Mouse (Mus musculus): ENCODE measurements around the gene Apoc4.
A peak's percentile ranks its signal among the peaks of the same experiment; 100 is the strongest.
"Not testable (repeated sequence)": the region's sequence is repeated elsewhere in the genome, so short reads cannot be mapped to it uniquely, and the experiment has no call there.

Gene Apoc4

GRCm38 (mm10) chr7:19694336-19695212 lies 13.3 kb upstream of the Apoc4 start:
- H3K36me3 ChIP-seq (ENCODE audit: control insufficient read depth, insufficient read depth, low read length, poor library complexity, severe bottlenecking): no peaks in the 10 kb centered on the region
- no peak for DNase-seq (ENCODE audit: low read depth, low spot score)
- no peaks in the 10 kb centered on the region for H3K27me3 ChIP-seq (ENCODE audit: control insufficient read depth, insufficient read depth, low read length, poor library complexity, severe bottlenecking)

- no peak for DNase-seq (ENCODE audit: low read depth, low spot score)
- Histone ChIP-seq H3K27me3 (ENCODE audit: control insufficient read depth, insufficient read depth, low read length, poor library complexity, severe bottlenecking) (no peaks in the 10 kb centered on the region), H3K36me3 (ENCODE audit: control insufficient read depth, insufficient read depth, low read length, poor library complexity, severe bottlenecking) (no peaks in the 10 kb centered on the region)
Observed at GRCm38 (mm10) chr7:19693421-19693820, 12.1 kb upstream of the Apoc4 start.

- DNase-seq (ENCODE audit: low read depth, low spot score): no peak
- H3K27me3 ChIP-seq (ENCODE audit: control insufficient read depth, insufficient read depth, low read length, poor library complexity, severe bottlenecking): no peaks in the 10 kb centered on the region
Observed at GRCm38 (mm10) chr7:19691873-19692865, 10.9 kb upstream of the Apoc4 start, which contains the start of gene Apoc1. TSS of gene Apoc1 (minus strand) at chr7:19692660.

GRCm38 (mm10) chr7:19691434-19691833 lies 10.2 kb upstream of the Apoc4 start:
- DNase-seq (ENCODE audit: low read depth, low spot score): no peak
- Histone ChIP-seq H3K36me3 (ENCODE audit: control insufficient read depth, insufficient read depth, low read length, poor library complexity, severe bottlenecking) (no peaks in the 10 kb centered on the region), H3K27me3 (ENCODE audit: control insufficient read depth, insufficient read depth, low read length, poor library complexity, severe bottlenecking) (no peaks in the 10 kb centered on the region)

More at GRCm38 (mm10) chr7:19691873-19692865, 10.9 kb upstream of the Apoc4 start, which contains the start of gene Apoc1:
- H3K36me3 ChIP-seq (ENCODE audit: control insufficient read depth, insufficient read depth, low read length, poor library complexity, severe bottlenecking): no peaks in the 10 kb centered on the region

- no peak for DNase-seq (ENCODE audit: low read depth, low spot score)
- H3K27me3 ChIP-seq (ENCODE audit: control insufficient read depth, insufficient read depth, low read length, poor library complexity, severe bottlenecking): no peaks in the 10 kb centered on the region
Observed at GRCm38 (mm10) chr7:19690845-19691244, 9.6 kb upstream of the Apoc4 start.

GRCm38 (mm10) chr7:19688611-19689010 lies 7.3 kb upstream of the Apoc4 start:
- no peak for DNase-seq (ENCODE audit: low read depth, low spot score)
- Histone ChIP-seq H3K27me3 (ENCODE audit: control insufficient read depth, insufficient read depth, low read length, poor library complexity, severe bottlenecking) (no peaks in the 10 kb centered on the region), H3K36me3 (ENCODE audit: control insufficient read depth, insufficient read depth, low read length, poor library complexity, severe bottlenecking) (no peaks in the 10 kb centered on the region)

More at GRCm38 (mm10) chr7:19690845-19691244, 9.6 kb upstream of the Apoc4 start:
- no peaks in the 10 kb centered on the region for H3K36me3 ChIP-seq (ENCODE audit: control insufficient read depth, insufficient read depth, low read length, poor library complexity, severe bottlenecking)

- no peaks in the 10 kb centered on the region for H3K36me3 ChIP-seq (ENCODE audit: control insufficient read depth, insufficient read depth, low read length, poor library complexity, severe bottlenecking)
- no peak for DNase-seq (ENCODE audit: low read depth, low spot score)
- no peaks in the 10 kb centered on the region for H3K27me3 ChIP-seq (ENCODE audit: control insufficient read depth, insufficient read depth, low read length, poor library complexity, severe bottlenecking)
Observed at GRCm38 (mm10) chr7:19688101-19688500, 6.8 kb upstream of the Apoc4 start.

GRCm38 (mm10) chr7:19686927-19687583 lies 5.8 kb upstream of the Apoc4 start:
- not testable (repeated sequence) for H3K27me3 ChIP-seq (ENCODE audit: control insufficient read depth, insufficient read depth, low read length, poor library complexity, severe bottlenecking)

GRCm38 (mm10) chr7:19686521-19686920 lies 5.2 kb upstream of the Apoc4 start:
- Histone ChIP-seq H3K27me3 (ENCODE audit: control insufficient read depth, insufficient read depth, low read length, poor library complexity, severe bottlenecking) (no peaks in the 10 kb centered on the region), H3K36me3 (ENCODE audit: control insufficient read depth, insufficient read depth, low read length, poor library complexity, severe bottlenecking) (no peaks in the 10 kb centered on the region)
- no peak for DNase-seq (ENCODE audit: low read depth, low spot score)

More at GRCm38 (mm10) chr7:19686927-19687583, 5.8 kb upstream of the Apoc4 start:
- not testable (repeated sequence) for DNase-seq (ENCODE audit: low read depth, low spot score); H3K36me3 ChIP-seq (ENCODE audit: control insufficient read depth, insufficient read depth, low read length, poor library complexity, severe bottlenecking)

GRCm38 (mm10) chr7:19685374-19685773 lies 4.1 kb upstream of the Apoc4 start:
- Histone ChIP-seq H3K27me3 (ENCODE audit: control insufficient read depth, insufficient read depth, low read length, poor library complexity, severe bottlenecking) (no peaks in the 10 kb centered on the region), H3K36me3 (ENCODE audit: control insufficient read depth, insufficient read depth, low read length, poor library complexity, severe bottlenecking) (no peaks in the 10 kb centered on the region)
- no peak for DNase-seq (ENCODE audit: low read depth, low spot score)

GRCm38 (mm10) chr7:19683771-19684201 lies 2.5 kb upstream of the Apoc4 start:
- Histone ChIP-seq H3K36me3 (ENCODE audit: control insufficient read depth, insufficient read depth, low read length, poor library complexity, severe bottlenecking) (no peaks in the 10 kb centered on the region), H3K27me3 (ENCODE audit: control insufficient read depth, insufficient read depth, low read length, poor library complexity, severe bottlenecking) (no peaks in the 10 kb centered on the region)
- peak; percentile 72 for DNase-seq (ENCODE audit: low read depth, low spot score)

- no peaks in the 10 kb centered on the region for H3K36me3 ChIP-seq (ENCODE audit: control insufficient read depth, insufficient read depth, low read length, poor library complexity, severe bottlenecking)
- H3K27me3 ChIP-seq (ENCODE audit: control insufficient read depth, insufficient read depth, low read length, poor library complexity, severe bottlenecking): no peaks in the 10 kb centered on the region
- no peak for DNase-seq (ENCODE audit: low read depth, low spot score)
Observed at GRCm38 (mm10) chr7:19682979-19683378, 1.7 kb upstream of the Apoc4 start.

- H3K36me3 ChIP-seq (ENCODE audit: control insufficient read depth, insufficient read depth, low read length, poor library complexity, severe bottlenecking): no peaks in the 10 kb centered on the region
- DNase-seq (ENCODE audit: low read depth, low spot score): no peak
- no peaks in the 10 kb centered on the region for H3K27me3 ChIP-seq (ENCODE audit: control insufficient read depth, insufficient read depth, low read length, poor library complexity, severe bottlenecking)
Observed at GRCm38 (mm10) chr7:19680702-19681101, 577 bp downstream of the Apoc4 start.

GRCm38 (mm10) chr7:19678901-19679300 lies 2.4 kb downstream of the Apoc4 start:
- DNase-seq (ENCODE audit: low read depth, low spot score): no peak
- no peaks in the 10 kb centered on the region for H3K36me3 ChIP-seq (ENCODE audit: control insufficient read depth, insufficient read depth, low read length, poor library complexity, severe bottlenecking)
- no peaks in the 10 kb centered on the region for H3K27me3 ChIP-seq (ENCODE audit: control insufficient read depth, insufficient read depth, low read length, poor library complexity, severe bottlenecking)

Data from splenic B cell, adult 2 months (primary cell).